Mouse (Mus musculus) spleen, adult 12 weeks (tissue): ENCODE results near the gene Crtam.

Experiments used
- DNase-seq: peaks from one replicate; pipeline ENCODE4 v3.0.0; 2022; ENCODE audit warnings: low spot score

Crtam gene

GRCm38 (mm10) chr9:41007785-41008184, 3.4 kb upstream of the Crtam start:
- DNase-seq: no peak

- DNase-seq: no peak
Observed at GRCm38 (mm10) chr9:40997116-40997779, 7.2 kb downstream of the Crtam start.

GRCm38 (mm10) chr9:40994075-40994474, 10.4 kb downstream of the Crtam start:
- no peak for DNase-seq

GRCm38 (mm10) chr9:40991511-40991910, 12.9 kb downstream of the Crtam start:
- DNase-seq: no peak

GRCm38 (mm10) chr9:40989940-40990588, 14.4 kb downstream of the Crtam start:
- no peak for DNase-seq

GRCm38 (mm10) chr9:40984313-40984712, 20.1 kb downstream of the Crtam start:
- no peak for DNase-seq

GRCm38 (mm10) chr9:40983758-40984157, 20.7 kb downstream of the Crtam start:
- DNase-seq: no peak

- DNase-seq: no peak
Observed at GRCm38 (mm10) chr9:40982480-40982879, 21.9 kb downstream of the Crtam start.

GRCm38 (mm10) chr9:40974042-40974801, 30.2 kb downstream of the Crtam start:
- DNase-seq: no peak

- DNase-seq: no peak
Observed at GRCm38 (mm10) chr9:40964418-40964714, 40.1 kb downstream of the Crtam start.

GRCm38 (mm10) chr9:40963586-40964417, 40.6 kb downstream of the Crtam start, which contains the start of gene Jhy:
Gene Jhy, minus strand, starts transcription at chr9:40964118.
- DNase-seq: no peak

GRCm38 (mm10) chr9:40961401-40961800, 43.0 kb downstream of the Crtam start:
- no peak for DNase-seq

GRCm38 (mm10) chr9:40949039-40949615, 55.3 kb downstream of the Crtam start:
- DNase-seq: no peak

GRCm38 (mm10) chr9:40948473-40948872, 56.0 kb downstream of the Crtam start:
- no peak for DNase-seq

- no peak for DNase-seq
Observed at GRCm38 (mm10) chr9:40947131-40947530, 57.3 kb downstream of the Crtam start.

GRCm38 (mm10) chr9:40937425-40937824, 67.0 kb downstream of the Crtam start:
- DNase-seq: no peak

GRCm38 (mm10) chr9:40933323-40933722, 71.1 kb downstream of the Crtam start:
- DNase-seq: no peak

GRCm38 (mm10) chr9:40927351-40927980, 77.0 kb downstream of the Crtam start:
- no peak for DNase-seq
